Mouse (Mus musculus) hematopoietic stem cell, adult 5-6 weeks (primary cell): Measurements from ENCODE around the gene Tubgcp5. TPM values are rescaled to one million over a fixed set of nuclear protein-coding genes. Genes with fewer than 3 reads are reported as not detected.

ENCODE experiments used
- ATAC-seq, 2 experiments: fragments of 125-278 bp in 1 of 2; replicated peaks in 1 of 2; 2 replicates each; pipeline ENCODE4 v1.8.0; 2016 to 2017; ENCODE audit warnings: inconsistent platforms in 2 of 2, mild to moderate bottlenecking in 2 of 2, moderate number of reproducible peaks in 2 of 2, low read depth in 1 of 2, moderate TSS enrichment in 1 of 2; ENCODE audit not compliant: low FRiP score in 2 of 2, poor library complexity in 2 of 2, severe bottlenecking in 2 of 2, insufficient read depth in 1 of 2, low TSS enrichment in 1 of 2
- total RNA-seq: library from RNA; stranded (forward); fragments of 172-1452, 232-1000 nt; gene quantifications from 2 replicates; pipeline ENCODE4 v1.2.3, GENCODE M21; 2017

The Tubgcp5 gene
- total RNA-seq, 1 experiment from 2014 or later: 38.2 TPM

DNA sequence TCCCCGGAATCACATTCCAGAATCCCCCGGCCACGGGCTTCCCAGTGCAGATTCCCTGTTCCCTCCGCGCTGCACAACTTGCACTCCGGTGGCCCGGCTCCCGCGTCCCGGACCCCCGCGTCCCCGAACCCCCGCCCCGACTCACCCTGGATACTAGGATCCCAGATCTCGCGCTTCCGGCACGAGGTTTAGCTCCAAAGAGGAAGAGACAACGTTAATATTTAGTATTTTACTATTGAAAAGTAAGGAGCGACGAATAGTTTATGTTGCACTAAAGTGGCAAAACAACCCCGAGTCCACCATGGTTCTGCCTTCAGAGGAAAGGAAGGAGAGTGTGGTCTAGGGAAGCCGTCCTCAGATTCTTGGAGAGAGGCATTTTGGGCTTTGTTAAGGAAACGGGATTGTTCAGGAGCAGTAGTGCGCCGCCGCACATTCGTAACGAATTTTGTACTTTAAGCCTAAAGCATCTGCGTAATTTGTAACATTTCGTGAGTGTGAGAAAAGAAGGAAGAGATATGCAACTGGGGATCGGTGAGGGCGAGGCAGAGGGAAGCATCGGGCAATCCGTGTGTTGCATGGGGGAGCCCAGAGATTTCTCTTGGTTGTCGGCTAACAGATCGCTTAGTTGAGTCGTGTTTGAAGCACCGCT lies 48.7 kb downstream of the Tubgcp5 start:
- peak; percentile 12 to 26; a peak in 1 of 4 replicates for ATAC-seq

DNA sequence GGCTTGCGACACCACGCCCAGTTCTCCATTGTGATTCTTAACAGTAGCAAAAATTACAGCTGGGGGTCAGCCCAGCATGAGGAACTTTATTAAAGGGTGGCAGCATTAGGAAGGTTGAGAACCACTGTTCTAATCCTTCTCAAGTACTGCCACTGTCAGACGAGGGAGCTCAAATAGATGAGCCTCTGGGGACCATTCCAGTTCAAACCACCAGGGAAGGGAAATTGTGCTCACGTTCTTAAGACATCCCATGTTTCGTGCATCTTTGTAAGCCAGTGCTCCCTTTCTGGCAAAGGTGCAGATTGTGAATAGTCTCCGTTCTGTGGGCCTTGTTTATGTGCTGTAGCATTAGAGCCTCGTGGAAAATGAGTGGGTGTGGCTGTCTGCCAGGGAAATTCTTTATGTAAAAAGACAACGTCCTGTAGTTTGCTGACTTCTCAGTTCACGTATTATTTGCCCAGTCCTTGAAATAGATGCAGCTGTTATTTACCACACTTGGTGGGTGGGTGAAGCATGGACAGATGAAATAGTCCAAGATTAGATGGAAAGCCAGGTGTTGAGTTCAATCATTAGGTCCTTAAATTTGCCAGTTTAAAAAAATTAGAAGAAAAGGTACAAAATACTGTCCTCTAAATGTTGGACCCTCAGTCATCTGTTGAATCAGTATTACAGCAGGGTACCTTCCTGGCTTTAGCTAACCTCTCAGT lies 52.8 kb downstream of the Tubgcp5 start:
- ATAC-seq: no peak

DNA sequence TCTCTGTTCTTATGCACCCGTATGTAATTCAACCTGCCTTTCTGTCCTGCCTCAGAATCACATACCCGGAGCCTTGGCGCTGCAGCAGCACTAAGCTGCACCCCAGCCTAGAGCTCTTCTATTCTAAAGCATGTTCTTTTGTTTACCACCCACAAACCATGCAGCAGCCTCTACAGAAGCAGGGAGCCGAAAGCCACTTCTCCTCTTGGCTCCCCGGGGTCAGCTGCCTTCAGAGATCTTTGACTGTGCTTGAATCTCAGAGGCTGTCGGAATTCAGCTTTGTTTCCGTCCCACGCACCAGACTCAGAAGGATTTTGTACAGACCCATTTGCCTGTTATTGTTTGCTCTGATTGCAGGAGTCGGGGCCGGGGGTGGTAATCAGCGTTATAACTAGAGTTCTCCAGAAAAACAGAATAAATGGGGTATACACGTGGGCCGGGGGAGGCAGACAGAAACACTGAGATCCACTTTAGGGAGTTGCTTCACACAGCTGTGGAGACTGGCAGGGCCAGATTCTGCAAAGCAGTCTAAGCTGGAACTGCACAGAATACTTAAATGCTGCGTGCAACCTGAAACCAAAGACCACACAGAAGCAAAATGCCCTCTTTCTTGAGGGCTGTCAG lies 56.1 kb downstream of the Tubgcp5 start:
- ATAC-seq: no peak

DNA sequence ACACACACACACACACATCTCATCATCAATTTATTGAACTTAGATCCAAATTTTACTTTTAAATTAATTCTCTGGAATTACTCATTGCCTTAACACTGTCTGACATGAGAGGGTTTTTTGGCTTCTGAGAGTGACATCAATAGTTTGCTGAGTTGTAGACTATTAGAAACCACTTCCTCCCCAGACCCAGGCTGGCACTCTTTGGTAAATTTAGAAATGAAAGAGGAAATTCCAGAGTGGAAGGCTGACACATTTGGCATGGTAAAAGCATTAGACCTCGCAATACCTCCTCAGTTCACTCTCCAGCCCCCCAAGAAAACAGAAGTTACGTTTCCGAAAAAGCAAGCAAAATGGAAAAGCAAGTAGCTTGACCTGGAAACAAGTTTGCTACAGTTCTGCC lies 58.8 kb downstream of the Tubgcp5 start:
- ATAC-seq: peak; percentile 89 to 90

DNA sequence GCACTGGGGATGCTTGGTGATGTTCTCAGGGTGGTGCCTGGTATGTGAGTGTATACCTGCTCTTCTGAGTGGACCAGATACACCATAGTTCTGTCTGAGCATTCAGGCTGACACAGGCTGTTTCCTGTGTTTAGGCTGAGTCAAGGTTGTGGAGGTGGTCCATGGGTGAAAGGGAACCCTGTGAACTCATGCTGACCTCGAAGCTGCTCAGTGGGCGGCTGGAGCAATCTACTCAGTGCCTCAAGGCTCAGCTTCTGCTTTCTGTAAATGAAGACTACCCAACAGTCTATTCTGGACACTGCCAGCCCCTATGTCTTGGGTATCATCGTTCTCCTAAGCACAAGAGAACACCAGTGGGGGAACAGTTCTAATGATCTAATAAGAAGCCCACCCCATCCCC lies 61.6 kb downstream of the Tubgcp5 start:
- ATAC-seq: peak; percentile 28 to 49

DNA sequence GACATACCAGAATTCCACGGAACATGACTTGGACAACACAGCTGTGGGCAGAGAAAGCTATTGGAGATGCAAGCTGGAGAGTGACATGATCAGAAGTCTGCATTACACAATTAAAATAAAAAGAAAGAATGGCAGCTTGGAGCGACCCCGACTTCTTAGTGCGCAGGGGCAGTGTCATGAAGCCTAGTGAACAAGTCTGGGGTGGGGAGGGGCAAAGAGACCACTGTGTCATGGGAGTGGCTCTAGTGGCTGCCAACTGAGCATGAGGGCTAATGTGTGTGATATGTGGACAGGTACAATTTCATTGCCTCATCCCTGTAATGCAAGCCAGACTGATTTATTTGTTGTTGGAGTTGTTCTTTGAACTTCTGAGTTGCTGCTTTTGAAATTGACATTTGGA lies 62.8 kb downstream of the Tubgcp5 start:
- no peak for ATAC-seq

DNA sequence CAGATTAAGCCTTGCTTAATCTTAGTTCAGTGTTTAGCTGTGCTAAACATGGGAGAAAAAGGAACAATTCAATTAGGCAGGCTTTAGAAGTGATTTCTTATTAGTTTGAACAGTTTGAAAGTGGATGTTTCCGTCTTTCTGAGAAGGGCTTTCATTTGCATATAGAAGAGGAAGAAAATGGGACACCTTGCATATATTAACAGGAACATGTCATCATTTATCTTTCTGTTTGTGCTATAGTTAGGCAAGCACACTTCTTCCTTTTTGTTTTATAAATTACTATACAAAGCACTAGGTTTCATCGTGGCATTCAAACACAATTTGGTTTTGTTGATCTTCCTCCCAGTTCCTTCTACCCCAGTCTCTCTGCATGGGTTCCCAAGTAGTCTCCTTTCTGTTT lies 63.8 kb downstream of the Tubgcp5 start:
- no peak; a peak in 1 of 4 replicates for ATAC-seq

DNA sequence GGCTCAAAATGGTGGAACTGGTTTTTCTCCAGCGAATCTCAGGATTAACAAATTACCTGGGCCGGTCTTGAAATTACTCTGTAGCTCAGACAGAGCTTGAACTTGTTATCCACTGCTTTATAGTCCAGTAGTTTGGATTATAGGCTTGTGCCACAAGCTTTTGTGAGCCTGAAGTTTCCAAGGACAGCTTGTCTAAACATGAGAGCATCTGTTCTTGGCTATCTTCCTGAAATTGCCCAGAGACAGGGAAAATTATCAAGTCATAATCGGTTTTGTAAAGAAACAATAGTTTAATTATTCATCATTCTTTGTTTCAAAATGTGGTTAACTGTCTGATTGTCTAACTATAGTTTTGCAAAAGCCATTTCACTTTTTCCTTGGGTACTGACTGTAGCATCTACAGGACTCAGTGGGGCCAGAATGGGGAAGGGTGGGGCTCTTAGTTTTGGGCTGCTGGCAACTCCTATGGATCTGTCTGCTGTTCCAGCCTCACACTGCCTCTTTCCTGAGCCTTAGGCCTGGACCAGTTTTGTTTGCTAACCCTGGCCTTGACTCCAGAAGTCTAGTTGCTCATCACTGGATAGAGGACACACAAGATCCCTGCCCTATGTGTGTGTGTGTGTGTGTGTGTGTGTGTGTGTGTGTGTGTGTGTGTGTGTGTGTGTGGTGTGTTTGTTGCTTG lies 65.0 kb downstream of the Tubgcp5 start:
- ATAC-seq: no peak

DNA sequence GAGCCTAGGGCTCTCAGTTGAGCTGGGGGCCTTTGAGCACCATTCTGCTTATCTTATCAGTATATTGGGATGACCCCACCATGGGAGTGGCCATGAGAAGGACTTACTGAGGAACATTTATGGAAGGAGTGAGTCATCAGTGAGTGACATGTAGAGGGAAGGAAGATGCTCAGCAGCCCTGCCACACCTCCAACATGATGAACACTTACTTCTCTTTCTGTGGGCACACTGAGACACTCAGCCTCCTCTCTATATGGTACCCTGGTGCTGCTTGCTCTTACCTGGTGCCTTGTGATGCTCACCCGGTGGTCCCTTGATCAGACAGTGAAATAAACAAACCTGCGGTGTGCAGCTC lies 65.5 kb downstream of the Tubgcp5 start:
- no peak for ATAC-seq

DNA sequence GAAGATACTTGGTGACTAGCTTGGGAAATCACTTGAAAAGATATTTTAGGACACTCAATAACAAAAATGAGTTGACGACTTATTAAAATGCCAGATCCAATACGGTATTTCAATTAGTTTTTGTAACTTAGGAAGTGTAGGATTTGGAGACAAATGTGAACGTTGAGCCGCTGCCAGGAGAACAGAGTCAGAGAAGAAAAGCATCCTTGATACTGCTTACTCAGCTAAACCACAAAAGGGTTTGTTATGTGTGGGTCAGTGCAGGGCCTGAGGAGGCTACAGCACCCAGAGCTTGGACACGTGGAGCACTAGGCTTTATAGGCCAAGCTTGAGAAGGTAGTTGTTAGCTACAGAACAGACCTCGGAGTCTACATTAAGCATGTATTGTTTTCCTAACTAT lies 66.0 kb downstream of the Tubgcp5 start:
- no peak for ATAC-seq

DNA sequence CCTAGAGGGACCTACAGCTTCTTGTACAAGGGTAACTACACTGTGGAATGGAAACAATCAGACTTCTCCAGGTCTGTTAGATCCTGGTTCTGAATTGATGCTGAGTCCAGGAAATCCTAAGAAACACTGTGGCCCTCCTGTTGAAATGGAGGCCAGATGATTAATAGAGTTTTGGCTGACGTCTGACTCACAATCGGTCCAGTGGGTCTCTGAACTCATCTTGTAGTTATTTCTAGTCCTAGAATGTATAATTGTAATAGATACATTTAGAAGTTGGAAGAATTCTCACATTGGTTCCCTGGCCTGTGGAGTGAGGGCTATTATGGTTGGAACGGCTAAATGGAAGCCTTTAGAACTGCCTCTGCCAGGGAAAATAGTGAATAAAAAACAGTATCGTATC lies 67.2 kb downstream of the Tubgcp5 start:
- ATAC-seq: no peak

DNA sequence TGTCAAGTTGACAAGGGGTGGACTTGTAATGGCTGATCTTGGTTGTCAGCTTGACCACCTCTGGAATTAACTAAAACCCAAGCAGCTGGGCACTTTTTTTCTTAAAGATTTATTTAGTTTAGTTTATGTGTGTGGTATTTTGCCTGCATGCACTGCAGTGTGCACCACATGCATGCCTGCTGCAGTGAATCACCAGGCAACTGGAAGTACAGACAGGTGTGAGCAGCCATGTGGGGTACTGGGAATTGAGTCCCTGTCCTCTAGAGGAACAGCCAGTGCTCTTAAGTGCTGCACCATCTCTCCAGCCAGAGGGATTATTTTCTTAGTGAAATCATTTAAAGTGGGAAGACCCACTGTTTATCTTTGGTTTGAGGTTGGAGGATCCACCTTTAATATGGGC lies 71.1 kb downstream of the Tubgcp5 start:
- ATAC-seq: no peak

DNA sequence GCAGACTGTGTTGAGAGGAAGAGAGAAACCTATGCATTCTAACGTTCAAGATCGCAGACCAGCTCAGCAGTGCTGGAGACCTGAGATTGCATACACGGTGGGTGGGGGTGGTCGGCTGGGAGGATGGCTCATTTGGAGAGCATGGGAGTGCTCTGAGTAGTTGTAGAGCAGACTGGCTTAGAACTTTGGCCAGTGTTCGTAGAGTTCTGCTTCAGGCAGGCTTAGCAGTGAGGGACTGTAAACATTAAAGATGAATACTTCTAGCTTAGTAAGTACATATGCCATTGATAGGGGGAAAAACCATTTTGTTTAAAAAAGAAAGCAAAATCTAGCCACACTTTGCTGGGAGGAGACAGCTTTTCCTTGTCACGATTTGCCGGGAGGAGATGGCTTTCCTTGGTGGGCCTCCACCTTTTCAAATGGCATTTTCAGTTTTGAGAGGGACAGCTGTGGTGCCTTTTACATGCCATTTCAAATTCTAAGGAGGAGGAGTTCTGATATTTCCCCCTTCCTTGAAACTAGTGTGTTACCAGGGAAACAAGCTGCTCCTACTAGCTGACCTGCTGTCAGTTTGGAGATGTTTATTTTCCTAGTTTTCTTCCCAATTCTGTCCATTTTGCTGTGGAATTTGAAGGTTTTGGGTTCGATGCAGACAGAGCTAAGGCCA lies 71.9 kb downstream of the Tubgcp5 start:
- no peak for ATAC-seq

DNA sequence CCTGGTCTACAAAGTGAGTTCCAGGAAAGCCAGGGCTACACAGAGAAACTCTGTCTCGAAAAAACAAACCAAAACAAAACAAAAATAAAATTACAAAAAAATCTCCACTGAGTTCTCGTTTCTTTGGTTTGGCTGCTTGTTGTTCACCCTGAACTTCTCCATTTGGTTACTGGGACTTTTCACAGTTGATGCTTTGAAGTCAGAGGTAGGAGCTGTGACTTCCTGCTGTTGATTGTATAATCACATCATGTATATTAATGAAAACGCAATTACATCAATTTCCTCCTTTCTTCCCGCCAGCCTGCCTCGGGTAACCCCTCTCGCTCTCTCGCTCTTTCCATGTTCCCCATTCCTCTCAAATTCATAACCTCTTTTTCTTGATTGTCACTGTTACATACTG lies 74.3 kb downstream of the Tubgcp5 start:
- ATAC-seq: peak; percentile 83 to 89

DNA sequence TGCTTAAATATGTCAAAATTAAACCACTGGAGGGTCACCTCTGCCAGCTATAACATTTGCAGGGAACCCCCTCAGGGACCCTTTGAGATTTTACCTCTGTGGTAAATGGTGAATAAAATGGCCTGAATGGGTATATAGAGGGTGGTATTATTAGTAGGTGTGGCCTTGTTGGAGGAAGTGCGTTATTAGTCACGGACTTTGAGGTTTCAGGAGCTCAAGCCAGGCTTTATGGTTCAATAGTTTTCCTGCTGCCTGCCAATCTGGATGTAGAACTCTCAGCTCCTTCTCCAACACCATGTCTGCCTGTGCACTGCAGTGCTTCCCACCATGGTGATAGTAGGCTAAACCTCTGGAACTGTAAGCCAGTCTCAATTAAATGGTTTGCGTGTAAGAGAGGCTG lies 75.3 kb downstream of the Tubgcp5 start:
- ATAC-seq: no peak

DNA sequence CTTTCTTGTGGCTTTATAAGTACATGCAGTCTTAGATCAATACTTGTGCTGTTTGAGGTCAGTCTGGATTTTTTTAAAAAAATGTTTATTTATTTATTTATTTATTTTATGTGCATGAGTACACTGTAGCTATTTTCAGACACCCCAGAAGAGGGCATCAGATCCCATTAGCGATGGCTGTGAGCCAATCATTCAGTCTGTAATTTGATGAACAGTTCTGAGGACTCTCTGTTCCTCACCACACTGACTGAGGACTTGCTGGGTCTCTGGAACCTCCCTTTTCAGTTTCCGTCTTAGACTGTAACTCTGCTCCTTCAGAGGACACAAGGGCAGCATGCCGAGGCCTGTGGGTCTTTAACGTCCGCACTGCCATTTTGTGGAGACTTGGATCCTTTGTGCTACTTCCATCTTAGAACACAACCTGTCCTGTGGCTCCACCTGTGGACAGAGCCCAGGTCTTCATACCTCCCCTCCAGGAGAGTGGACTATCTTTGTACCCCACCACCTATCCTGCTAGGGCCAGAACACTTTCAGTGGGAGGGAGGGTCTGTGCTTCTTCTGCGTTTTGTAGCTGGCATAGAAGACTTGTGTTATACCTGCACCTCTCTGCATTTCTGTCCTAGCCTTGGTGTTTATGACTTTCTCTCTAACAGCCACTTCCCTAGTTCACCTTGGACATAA lies 76.5 kb downstream of the Tubgcp5 start:
- ATAC-seq: no peak

DNA sequence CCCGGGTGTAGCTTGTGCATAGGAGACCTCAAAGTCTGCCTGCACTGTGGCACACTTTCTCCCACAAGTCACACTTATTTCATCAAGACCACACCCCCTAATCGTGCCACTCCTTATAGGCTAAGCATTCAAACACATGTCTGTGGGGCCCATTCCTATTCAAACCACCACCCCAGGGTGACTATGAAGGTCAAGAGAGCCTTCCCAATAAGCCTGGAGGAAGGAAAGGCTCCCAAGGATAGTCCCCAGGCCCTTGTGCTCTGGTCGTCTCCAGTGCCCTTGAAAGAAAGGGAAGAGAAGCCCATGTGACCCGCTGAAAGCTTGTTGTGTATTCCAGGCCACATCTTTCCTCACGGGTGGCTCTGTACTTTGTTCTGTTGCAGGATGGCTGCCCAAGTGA lies 77.5 kb downstream of the Tubgcp5 start:
- no peak for ATAC-seq
